Mouse (Mus musculus) gastrocnemius, adult 18-20 months (tissue): ENCODE results near the gene Jmjd1c. TPM values are rescaled to one million over a fixed set of nuclear protein-coding genes. Genes with fewer than 3 reads are reported as not detected.
A peak's percentile ranks its signal among the peaks of the same experiment; 100 is the strongest.

ENCODE experiments used
- DNase-seq: peaks from one replicate; pipeline ENCODE4 v3.0.0; 2021; ENCODE audit warnings: low spot score
- total RNA-seq, 2 experiments: library from RNA; stranded (reverse); gene quantifications; 2 replicates each; pipeline ENCODE4 v1.2.3; 2021

Gene Jmjd1c
- total RNA-seq, 2 experiments from 2014 or later: 23.5 to 25.4 TPM

- peak; percentile 72 for DNase-seq
Observed at GRCm38 (mm10) chr10:67226109-67226508, 130.2 kb downstream of the Jmjd1c start.

- no peak for DNase-seq
Observed at GRCm38 (mm10) chr10:67226543-67226942, 130.6 kb downstream of the Jmjd1c start.

- DNase-seq: no peak
Observed at GRCm38 (mm10) chr10:67230439-67230838, 134.5 kb downstream of the Jmjd1c start.

GRCm38 (mm10) chr10:67247145-67247544 lies 151.2 kb downstream of the Jmjd1c start:
- DNase-seq: no peak

GRCm38 (mm10) chr10:67249486-67249885 lies 153.6 kb downstream of the Jmjd1c start:
- peak; percentile 33 for DNase-seq

- no peak for DNase-seq
Observed at GRCm38 (mm10) chr10:67250846-67251245, 154.9 kb downstream of the Jmjd1c start.

GRCm38 (mm10) chr10:67252353-67252752 lies 156.4 kb downstream of the Jmjd1c start:
- peak; percentile 56 for DNase-seq

- no peak for DNase-seq
Observed at GRCm38 (mm10) chr10:67253115-67253514, 157.2 kb downstream of the Jmjd1c start.

- DNase-seq: peak; percentile 61
Observed at GRCm38 (mm10) chr10:67264852-67265251, 168.9 kb downstream of the Jmjd1c start.

- no peak for DNase-seq
Observed at GRCm38 (mm10) chr10:67275916-67276315, 180.0 kb downstream of the Jmjd1c start.

GRCm38 (mm10) chr10:67281852-67282251 lies 185.9 kb downstream of the Jmjd1c start:
- no peak for DNase-seq

GRCm38 (mm10) chr10:67282531-67282930 lies 186.6 kb downstream of the Jmjd1c start:
- no peak for DNase-seq

GRCm38 (mm10) chr10:67283516-67283915 lies 187.6 kb downstream of the Jmjd1c start:
- DNase-seq: peak; percentile 63

GRCm38 (mm10) chr10:67284311-67284710 lies 188.4 kb downstream of the Jmjd1c start:
- DNase-seq: peak; percentile 36

GRCm38 (mm10) chr10:67284761-67285175 lies 188.8 kb downstream of the Jmjd1c start:
- DNase-seq: peak; percentile 38

- peak; percentile 86 for DNase-seq
Observed at GRCm38 (mm10) chr10:67285176-67285814, 189.4 kb downstream of the Jmjd1c start, which contains the start of gene Nrbf2. Nrbf2 (minus strand) TSS chr10:67285305.

GRCm38 (mm10) chr10:67287877-67288276 lies 192.0 kb downstream of the Jmjd1c start:
- peak; percentile 91 for DNase-seq

- DNase-seq: no peak
Observed at GRCm38 (mm10) chr10:67290622-67291021, 194.7 kb downstream of the Jmjd1c start.

- DNase-seq: peak; percentile 31
Observed at GRCm38 (mm10) chr10:67291087-67291486, 195.2 kb downstream of the Jmjd1c start.

GRCm38 (mm10) chr10:67295331-67295730 lies 199.4 kb downstream of the Jmjd1c start:
- no peak for DNase-seq

GRCm38 (mm10) chr10:67295938-67296466 lies 200.1 kb downstream of the Jmjd1c start:
- no peak for DNase-seq

GRCm38 (mm10) chr10:67296482-67297152 lies 200.7 kb downstream of the Jmjd1c start:
- DNase-seq: no peak
